Mouse (Mus musculus): ENCODE measurements around the gene Ppbp. TPM values are rescaled to one million over a fixed set of nuclear protein-coding genes. Genes with fewer than 3 reads are reported as not detected.

The Ppbp gene
- polyA plus RNA-seq, 1 experiment from 2014 or later: 15.6 TPM

- WGBS (ENCODE audit: missing documents): 92% methylated on average over 3 of the region's 3 CpGs
- H3K79me2 ChIP-seq (ENCODE audit: inconsistent target): no peaks in the 10 kb centered on the region
- no peaks in the 10 kb centered on the region for H3K36me3 ChIP-seq (ENCODE audit: inconsistent target)
- no peak overlapping the region for H3K27ac ChIP-seq
- no peak overlapping the region for H3K4me3 ChIP-seq (ENCODE audit: inconsistent target)
These were observed 39.0 kb downstream of the Ppbp start for GRCm38 (mm10) chr5:90807176-90807950.

Other genes starting within 250 kb of the Ppbp start
- not detected in 3 replicates for gene Afm, start 249.6 kb upstream of the Ppbp start, polyA plus RNA-seq (2018)
- gene 5830473C10Rik, start 207.4 kb upstream of the Ppbp start, polyA plus RNA-seq (2018): not detected in 3 replicates
- gene Rassf6, start 127.9 kb upstream of the Ppbp start, polyA plus RNA-seq (2018): not detected in 3 replicates
- 0.11 TPM in 1 of 3 replicates, not detected in the others for gene Cxcl5, start 9.2 kb upstream of the Ppbp start, polyA plus RNA-seq (2018)
- 376 to 3,137 TPM (median 826 TPM) in 3 replicates for gene Pf4, start 3.9 kb downstream of the Ppbp start, polyA plus RNA-seq (2018)
- 0.20 to 0.48 TPM (median 0.37 TPM) in 3 replicates for gene Cxcl3, start 17.6 kb downstream of the Ppbp start, polyA plus RNA-seq (2018)
- not detected in 3 replicates for gene Cxcl15, start 26.0 kb downstream of the Ppbp start, polyA plus RNA-seq (2018)
- 2.8 to 6.2 TPM (median 2.9 TPM) in 3 replicates for gene Cxcl1, start 122.7 kb downstream of the Ppbp start, polyA plus RNA-seq (2018)
- 8.1 to 14.6 TPM (median 10.7 TPM) in 3 replicates for gene Cxcl2, start 135.4 kb downstream of the Ppbp start, polyA plus RNA-seq (2018)
- gene Mthfd2l, start 162.6 kb downstream of the Ppbp start, polyA plus RNA-seq (2018): 5.7 to 11.4 TPM (median 6.0 TPM) in 3 replicates

Data from macrophage (primary cell).